Mouse (Mus musculus) stomach, postnatal 0 days (tissue): ENCODE results near the gene Cldn18. TPM values are rescaled to one million over a fixed set of nuclear protein-coding genes. Genes with fewer than 3 reads are reported as not detected.

Experiments
- ATAC-seq: fragments of 200-750 bp; cut with Nextera tagmentation; 2 replicates; pipeline ENCODE4 v1.8.0; 2017; ENCODE audit not compliant: low FRiP score, low TSS enrichment
- DNase-seq: peaks from one replicate; pipeline ENCODE4 v3.0.0-alpha.2; 2016; ENCODE audit warnings: low spot score
- H3K27ac ChIP-seq: fragments of 300-500 bp; sonication (generic); replicated peaks from 2 replicates; pipeline ENCODE4 v1.5.1; 2014; ENCODE audit warnings: mild to moderate bottlenecking, control low read depth
- H3K27me3 ChIP-seq: fragments of 300-500 bp; sonication (generic); 2 replicates; pipeline ENCODE4 v1.6.1; 2014; ENCODE audit warnings: low read length; ENCODE audit not compliant: control insufficient read depth, insufficient read depth
- H3K36me3 ChIP-seq: fragments of 300-500 bp; sonication (generic); 2 replicates; pipeline ENCODE4 v1.6.1; 2014; ENCODE audit warnings: low read length, mixed read lengths; ENCODE audit not compliant: control insufficient read depth, insufficient read depth
- H3K4me1 ChIP-seq: fragments of 300-500 bp; sonication (generic); replicated peaks from 2 replicates; pipeline ENCODE4 v1.6.1; 2014; ENCODE audit warnings: antibody characterized with exemption; ENCODE audit not compliant: control insufficient read depth, insufficient read depth
- H3K4me2 ChIP-seq: fragments of 300-500 bp; sonication (generic); replicated peaks from 2 replicates; pipeline ENCODE4 v1.6.1; 2014; ENCODE audit warnings: low read depth, mild to moderate bottlenecking, control low read depth, moderate library complexity
- H3K4me3 ChIP-seq: fragments of 300-500 bp; sonication (generic); 2 replicates; pipeline ENCODE4 v1.5.1; 2014; ENCODE audit warnings: low read depth, low read length, control low read depth
- H3K9ac ChIP-seq: fragments of 300-500 bp; sonication (generic); 2 replicates; pipeline ENCODE4 v1.6.1; 2014; ENCODE audit warnings: mild to moderate bottlenecking, low read length, control low read depth, mixed read lengths
- H3K9me3 ChIP-seq: fragments of 300-500 bp; sonication (generic); 2 replicates; pipeline ENCODE4 v1.6.1; 2016; ENCODE audit warnings: low read length; ENCODE audit not compliant: control insufficient read depth
- CTCF ChIP-seq: IDR thresholded peaks from 2 replicates; pipeline ENCODE4 v1.5.1; 2016; ENCODE audit warnings: antibody characterized with exemption, low read depth, mild to moderate bottlenecking, moderate library complexity
- EP300 ChIP-seq: optimal IDR thresholded peaks from 2 replicates; pipeline ENCODE3; 2016; ENCODE audit warnings: antibody characterized with exemption
- WGBS: fragments of 180-500 bp; shearing (Covaris S2); extraction: QIAGEN DNeasy Blood & Tissue Kit; methylation state at CpG from one replicate; pipeline ENCODE4 v1.1.7; 2014; 5-methylcytosine and 5-hydroxymethylcytosine counted together
- polyA plus RNA-seq: library from polyadenylated mRNA; unstranded; fragments of >200 nt; fragmentation: Nextera tagmentation; extraction: Ambion mirVana; gene quantifications from 2 replicates; pipeline ENCODE4 v1.2.1, GENCODE M21; 2015

Cldn18 gene
- polyA plus RNA-seq, 1 experiment from 2014 or later = 591 TPM

DNA sequence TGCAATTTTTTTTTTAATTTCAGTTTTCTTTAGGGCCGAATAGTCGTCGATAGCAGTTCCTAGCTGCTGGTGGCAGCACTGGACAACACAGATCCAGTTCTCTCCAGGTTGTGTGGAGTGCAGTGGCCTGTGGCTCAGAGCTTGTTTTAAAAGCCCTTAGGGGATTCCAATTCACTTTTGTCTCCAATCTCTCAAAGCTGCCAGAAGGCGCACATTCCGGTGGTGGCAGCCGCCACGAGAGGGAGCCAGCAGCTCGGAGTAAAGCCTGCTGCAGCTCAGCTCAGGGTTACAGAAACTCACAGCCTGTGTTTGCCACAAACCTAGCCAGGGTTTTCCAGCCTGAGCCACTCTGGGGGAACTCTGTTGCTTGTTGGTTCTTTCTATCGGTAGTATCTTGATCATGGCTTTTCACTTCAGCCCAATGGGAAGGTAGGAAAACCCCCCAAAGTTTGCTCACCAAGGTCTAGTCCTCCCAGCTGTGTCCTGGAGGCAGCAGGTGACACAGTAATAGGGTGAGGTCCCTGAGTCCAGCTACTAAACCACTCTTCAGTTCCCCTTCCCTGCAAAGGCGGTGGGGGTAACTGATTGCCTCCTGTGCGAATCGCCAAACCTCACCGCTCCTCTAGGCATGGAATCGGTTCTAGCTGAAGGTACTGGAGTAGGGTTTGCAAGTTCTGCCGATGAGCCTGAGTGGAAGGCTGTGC is 13.0 kb upstream of the Cldn18 start:
- Histone ChIP-seq H3K27me3 (no peaks in the 10 kb centered on the region), H3K4me3 (no peak overlapping the region), H3K36me3 (no peaks in the 10 kb centered on the region), H3K4me2 (no peak overlapping the region), H3K27ac (no peak overlapping the region), H3K9ac (no peak overlapping the region), H3K9me3 (no peaks in the 10 kb centered on the region), H3K4me1 (no peaks in the 10 kb centered on the region)
- ATAC-seq (peak; percentile 76), DNase-seq (peak; percentile 89)
- WGBS = 36% methylated on average over 15 of the region's 15 CpGs
- TF ChIP-seq CTCF (peak; percentile 87), EP300 (no peak)

DNA sequence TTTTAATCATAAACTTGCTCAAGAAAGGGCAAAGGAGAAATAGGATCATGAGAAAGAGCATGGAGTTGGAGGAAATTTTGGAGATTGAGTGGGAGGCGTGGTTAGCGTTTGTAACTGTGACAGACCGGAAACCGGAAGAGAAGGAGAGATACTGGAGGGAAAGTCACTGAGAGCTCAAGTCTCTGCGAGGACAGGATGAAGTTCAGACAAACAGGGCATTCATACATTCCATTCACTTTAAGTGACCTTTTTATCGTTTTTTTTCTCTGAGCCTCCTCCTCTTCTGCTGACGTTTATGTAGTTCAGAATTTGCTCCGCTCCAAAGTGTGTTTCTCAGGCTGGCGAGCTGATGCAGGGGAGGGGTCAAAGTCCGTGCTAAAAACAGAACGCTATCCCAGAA is 10.8 kb upstream of the Cldn18 start:
- ATAC-seq = 0 out of 2 replicates have a peak, but pooled peaks have one; percentile 3
- H3K4me2 ChIP-seq = no peak overlapping the region; the same call in 1 of the 2 replicates
- no peaks in the 10 kb centered on the region for H3K27me3 ChIP-seq
- H3K36me3 ChIP-seq = no peaks in the 10 kb centered on the region
- WGBS = 48% methylated on average over 11 of the region's 11 CpGs
- no peak for DNase-seq
- TF ChIP-seq CTCF (no peak), EP300 (no peak)
- H3K4me3 ChIP-seq = no peak overlapping the region
- no peaks in the 10 kb centered on the region for H3K4me1 ChIP-seq
- H3K27ac ChIP-seq = no peak overlapping the region
- no peaks in the 10 kb centered on the region for H3K9me3 ChIP-seq
- no peak overlapping the region for H3K9ac ChIP-seq

DNA sequence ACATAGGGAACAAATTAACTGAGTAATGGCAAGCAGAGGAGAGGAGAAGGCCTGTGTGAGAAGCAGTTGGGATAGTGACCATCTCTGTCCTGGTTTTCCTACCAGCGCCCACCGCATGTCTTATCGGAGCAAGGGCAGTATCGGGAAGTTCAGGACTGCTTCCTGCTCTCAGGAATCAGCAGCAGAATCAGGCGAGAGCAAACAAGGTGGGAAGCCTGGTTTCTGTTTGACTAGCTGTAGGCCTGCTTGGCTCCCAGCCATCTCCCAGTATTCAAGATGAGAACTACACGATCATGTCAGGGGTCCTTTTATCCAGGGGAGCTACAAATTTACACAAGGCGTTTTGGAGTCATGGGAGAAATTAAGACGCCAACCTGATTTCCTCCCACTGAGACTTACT is 8.2 kb upstream of the Cldn18 start:
- WGBS = 39% methylated on average over 8 of the region's 8 CpGs
- no peaks in the 10 kb centered on the region for H3K4me1 ChIP-seq
- no peak overlapping the region for H3K4me3 ChIP-seq
- no peak overlapping the region for H3K9ac ChIP-seq
- ATAC-seq (peak; percentile 62; the same call in 1 of the 2 replicates), DNase-seq (peak; percentile 83)
- no peaks in the 10 kb centered on the region for H3K9me3 ChIP-seq
- H3K27ac ChIP-seq = peak overlapping the region; percentile 49; the same call in 1 of the 2 replicates
- no peak overlapping the region for H3K4me2 ChIP-seq
- H3K36me3 ChIP-seq = no peaks in the 10 kb centered on the region
- no peak for TF ChIP-seq EP300
- no peaks in the 10 kb centered on the region for H3K27me3 ChIP-seq

DNA sequence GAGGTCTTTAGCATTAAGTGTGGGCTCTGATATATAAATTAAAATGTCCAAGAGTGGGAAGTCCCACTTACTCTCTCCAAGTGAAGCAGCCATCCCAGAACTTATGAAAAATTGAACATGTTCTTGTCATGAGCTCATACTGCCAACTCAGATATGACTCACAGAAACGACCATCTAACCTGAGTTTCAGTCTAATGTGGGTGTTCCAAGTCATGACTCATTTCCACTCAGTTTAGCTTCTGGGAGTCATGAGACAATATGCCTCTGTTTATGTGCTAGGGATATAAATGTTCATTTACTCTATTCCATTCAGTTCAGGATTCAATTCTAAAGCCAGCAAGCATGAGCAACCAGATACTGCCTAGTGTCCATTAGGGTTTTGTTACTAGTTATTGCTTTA is 2.9 kb upstream of the Cldn18 start:
- H3K4me2 ChIP-seq = no peak overlapping the region
- WGBS = 4% methylated on average over 1 of the region's 1 CpGs
- ATAC-seq (peak; percentile 34; the same call in 1 of the 2 replicates), DNase-seq (no peak)
- H3K4me1 ChIP-seq = no peaks in the 10 kb centered on the region
- H3K4me3 ChIP-seq = no peak overlapping the region
- TF ChIP-seq EP300 (no peak), CTCF (no peak)
- no peak overlapping the region for H3K9ac ChIP-seq
- no peaks in the 10 kb centered on the region for H3K27me3 ChIP-seq
- H3K9me3 ChIP-seq = no peaks in the 10 kb centered on the region
- H3K36me3 ChIP-seq = no peaks in the 10 kb centered on the region
- H3K27ac ChIP-seq = no peak overlapping the region

DNA sequence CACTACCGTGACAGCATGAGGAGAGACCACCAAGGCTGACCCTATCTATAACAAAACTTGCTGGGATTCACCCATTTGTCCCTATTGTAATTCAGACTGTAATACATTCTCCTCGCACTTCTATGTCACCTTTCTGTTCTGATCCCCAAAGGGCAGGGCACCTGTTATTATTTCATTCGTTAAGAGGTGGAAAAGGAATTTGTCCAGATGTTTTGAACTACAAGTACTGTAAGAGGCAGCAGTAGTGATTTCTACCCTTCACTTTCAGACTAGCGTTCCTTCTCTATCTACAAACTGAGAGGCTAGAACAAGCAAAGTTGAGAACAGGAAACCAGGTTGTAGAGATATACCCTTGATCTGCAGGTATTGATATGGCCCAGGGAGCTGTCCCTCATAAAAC is 6.8 kb downstream of the Cldn18 start:
- Histone ChIP-seq H3K9me3 (no peaks in the 10 kb centered on the region), H3K4me1 (no peaks in the 10 kb centered on the region), H3K36me3 (no peaks in the 10 kb centered on the region), H3K4me3 (no peak overlapping the region), H3K4me2 (peak overlapping the region; percentile 43), H3K9ac (no peak overlapping the region), H3K27ac (peak overlapping the region; percentile 77), H3K27me3 (no peaks in the 10 kb centered on the region)
- TF ChIP-seq CTCF = no peak
- TF ChIP-seq EP300 = no peak
- DNase-seq (no peak), ATAC-seq (peak; percentile 13; the same call in 1 of the 2 replicates)
- WGBS = 54% methylated on average over 4 of the region's 4 CpGs

DNA sequence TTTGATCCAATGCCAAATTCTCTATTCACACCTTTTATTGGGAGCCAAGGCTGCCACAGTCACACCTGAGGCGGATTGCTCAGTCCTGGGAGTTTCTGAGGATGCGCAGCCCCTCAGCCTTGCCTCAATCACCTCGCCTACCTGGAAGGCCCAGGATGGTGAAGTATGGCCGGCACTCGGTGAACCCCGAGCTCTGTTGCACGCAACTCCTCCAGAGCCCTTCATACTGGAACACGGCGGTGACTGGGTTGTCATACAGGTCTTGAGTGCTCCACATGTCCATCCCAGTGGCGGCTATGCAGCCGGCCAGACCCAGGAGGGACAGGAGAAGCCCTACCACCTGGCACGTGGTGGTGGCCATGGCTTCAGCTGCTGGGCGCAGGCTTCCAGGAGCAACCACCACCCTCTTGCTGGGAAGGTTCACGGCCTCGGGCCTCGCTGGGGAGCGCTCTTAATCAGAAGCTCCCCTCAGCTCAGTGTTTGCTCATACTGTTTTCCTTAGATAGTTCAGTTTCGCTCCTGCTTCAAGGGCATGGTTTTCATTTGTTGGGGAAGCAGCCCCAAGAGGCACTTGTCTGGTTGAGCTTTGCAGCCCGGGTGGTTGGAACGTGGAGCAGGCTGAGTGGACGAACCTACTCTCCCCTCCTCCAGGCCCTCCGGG is 7.3 kb downstream of the Cldn18 start:
- DNase-seq = peak; percentile 85
- Histone ChIP-seq H3K4me1 (no peaks in the 10 kb centered on the region), H3K27ac (peak overlapping the region; percentile 77), H3K4me3 (peak overlapping the region; percentile 13; the same call in 1 of the 2 replicates), H3K4me2 (peak overlapping the region; percentile 43), H3K9me3 (no peaks in the 10 kb centered on the region), H3K27me3 (no peaks in the 10 kb centered on the region), H3K9ac (peak overlapping the region; percentile 38; the same call in 1 of the 2 replicates), H3K36me3 (no peaks in the 10 kb centered on the region)
- ATAC-seq = peak; percentile 88
- 67% methylated on average over 22 of the region's 22 CpGs for WGBS
- TF ChIP-seq EP300 (no peak), CTCF (no peak)
